Mouse (Mus musculus): ENCODE data around the gene Lamc2. TPM values are rescaled to one million over a fixed set of nuclear protein-coding genes. Genes with fewer than 3 reads are reported as not detected.
"Not testable (repeated sequence)": the region's sequence is repeated elsewhere in the genome, so short reads cannot be mapped to it uniquely, and the experiment has no call there.

The Lamc2 gene
- total RNA-seq, 2 experiments from 2014 or later = 7.4 to 8.7 TPM

- peak; percentile 37 to 45 for DNase-seq (ENCODE audit: low spot score in 2 of 2)
- intact Hi-C loops (cut with DNase I) = loop anchor here (2.0 kb wide), 1 partner anchor 285 kb away; no protein-coding TSS in a partner anchor
Observed at GRCm38 (mm10) chr1:153101327-153101880, 84.8 kb downstream of the Lamc2 start.

GRCm38 (mm10) chr1:153100912-153101311, 85.3 kb downstream of the Lamc2 start:
- DNase-seq (ENCODE audit: low spot score in 2 of 2) = no peak
- intact Hi-C loops (cut with DNase I) = loop anchor here (2.0 kb wide), 1 partner anchor 286 kb away; no protein-coding TSS in a partner anchor

DNA sequence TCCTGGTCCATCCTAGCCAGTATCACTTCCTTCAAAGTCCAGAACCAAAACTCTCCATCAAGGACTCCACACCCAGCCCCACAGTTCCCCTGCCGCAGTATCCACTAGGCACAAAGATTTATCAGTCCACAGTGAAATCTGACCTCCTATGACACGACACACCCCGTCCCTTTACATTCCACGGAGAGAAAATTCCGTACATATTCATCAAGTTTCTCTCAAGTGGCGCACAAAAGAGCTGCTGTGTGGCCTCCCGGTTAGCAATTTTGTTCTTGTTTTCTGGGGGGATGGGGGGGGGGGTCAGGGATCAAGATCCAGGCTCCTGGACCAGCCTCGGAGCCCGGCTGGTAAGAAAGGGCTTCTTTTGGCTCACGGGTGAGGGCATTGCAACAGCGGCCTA, 87.7 kb downstream of the Lamc2 start:
- intact Hi-C loops (cut with DNase I) = no loop called here
- no peak for DNase-seq (ENCODE audit: low spot score in 2 of 2)

DNA sequence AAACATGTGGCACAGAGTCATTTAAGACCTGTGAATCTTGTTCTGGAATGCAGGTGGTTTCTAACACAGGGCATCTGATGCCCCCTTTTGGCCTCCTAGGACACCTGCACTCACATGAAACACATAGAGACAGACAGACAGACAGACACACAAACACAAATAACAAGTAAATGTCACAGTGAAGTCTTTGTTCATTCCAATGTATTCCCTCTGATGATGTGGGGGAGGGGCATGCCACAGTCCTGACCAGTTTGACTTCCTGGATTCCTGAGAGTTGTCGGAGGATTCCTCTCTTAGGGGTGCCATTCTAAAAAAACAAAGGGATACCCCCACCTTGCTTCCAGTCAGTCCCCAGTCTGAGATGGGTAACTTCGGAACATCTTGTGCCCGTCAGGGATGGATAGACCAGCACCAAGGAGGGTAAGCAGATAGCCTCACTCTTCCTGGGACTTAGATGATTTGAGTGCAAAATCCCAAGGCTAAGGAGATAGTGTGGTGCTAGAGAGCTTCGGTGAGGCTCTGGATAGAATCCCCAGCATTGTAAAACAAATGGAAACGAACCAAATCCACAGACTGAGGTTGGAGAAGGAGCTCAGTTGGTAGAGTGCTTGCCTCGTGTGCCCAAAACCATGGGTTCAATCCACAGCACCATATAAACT, 89.1 kb downstream of the Lamc2 start:
- no peak for DNase-seq (ENCODE audit: low spot score in 2 of 2)
- intact Hi-C loops (cut with DNase I) = no loop called here

GRCm38 (mm10) chr1:153095826-153096727, 90.2 kb downstream of the Lamc2 start:
- intact Hi-C loops (cut with DNase I) = no loop called here
- DNase-seq (ENCODE audit: low spot score in 2 of 2) = no peak

- DNase-seq (ENCODE audit: low spot score in 2 of 2) = no peak
- intact Hi-C loops (cut with DNase I) = no loop called here
Observed at GRCm38 (mm10) chr1:153095328-153095727, 90.9 kb downstream of the Lamc2 start.

DNA sequence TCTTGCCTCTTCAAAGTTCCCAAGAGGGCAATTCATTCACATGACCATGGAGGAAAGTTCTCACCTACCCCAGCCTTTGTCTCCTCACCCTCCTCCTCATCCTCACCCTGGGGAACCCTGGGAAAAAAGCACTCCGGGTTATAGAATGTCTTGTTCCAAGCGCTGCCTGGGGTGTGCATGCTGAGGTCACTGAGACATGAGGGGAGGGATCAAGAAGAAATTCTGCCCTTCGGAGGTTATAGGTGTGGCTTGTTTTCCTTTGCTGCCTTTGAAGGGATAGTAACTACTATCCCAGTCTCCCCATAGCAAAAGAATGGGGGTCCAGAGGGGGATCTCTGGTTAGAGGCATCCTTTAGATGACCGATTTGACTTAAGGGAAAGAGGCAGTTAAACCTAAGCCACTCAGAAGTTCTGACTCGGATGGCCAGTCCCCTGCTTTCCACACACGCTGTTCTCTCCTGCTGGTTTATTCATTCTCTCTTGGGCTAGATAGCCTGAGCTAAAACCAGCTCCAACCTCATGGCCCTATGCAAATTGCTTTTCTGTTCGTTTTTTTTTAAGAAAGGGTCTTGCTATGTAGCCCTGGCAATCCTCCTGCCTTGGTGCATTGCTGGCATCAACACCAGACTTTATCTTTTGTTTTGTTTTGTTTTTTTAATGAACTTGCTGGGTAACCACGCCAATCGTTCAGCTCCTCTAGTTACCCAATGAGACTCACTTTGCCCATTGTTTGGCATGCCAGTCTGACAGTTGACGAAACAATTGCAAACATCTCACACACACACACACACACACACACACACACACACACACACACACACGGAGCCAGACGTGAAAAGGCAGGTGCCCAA, 91.8 kb downstream of the Lamc2 start:
- DNase-seq (ENCODE audit: low spot score in 2 of 2) = no peak
- intact Hi-C loops (cut with DNase I) = no loop called here

GRCm38 (mm10) chr1:153093581-153093980, 92.7 kb downstream of the Lamc2 start:
- no peak for DNase-seq (ENCODE audit: low spot score in 2 of 2)
- intact Hi-C loops (cut with DNase I) = no loop called here

GRCm38 (mm10) chr1:153093172-153093571, 93.1 kb downstream of the Lamc2 start:
- intact Hi-C loops (cut with DNase I) = no loop called here
- no peak for DNase-seq (ENCODE audit: low spot score in 2 of 2)

GRCm38 (mm10) chr1:153092237-153092975, 93.8 kb downstream of the Lamc2 start:
- DNase-seq (ENCODE audit: low spot score in 2 of 2) = peak; percentile 66 to 77
- intact Hi-C loops (cut with DNase I) = no loop called here

DNA sequence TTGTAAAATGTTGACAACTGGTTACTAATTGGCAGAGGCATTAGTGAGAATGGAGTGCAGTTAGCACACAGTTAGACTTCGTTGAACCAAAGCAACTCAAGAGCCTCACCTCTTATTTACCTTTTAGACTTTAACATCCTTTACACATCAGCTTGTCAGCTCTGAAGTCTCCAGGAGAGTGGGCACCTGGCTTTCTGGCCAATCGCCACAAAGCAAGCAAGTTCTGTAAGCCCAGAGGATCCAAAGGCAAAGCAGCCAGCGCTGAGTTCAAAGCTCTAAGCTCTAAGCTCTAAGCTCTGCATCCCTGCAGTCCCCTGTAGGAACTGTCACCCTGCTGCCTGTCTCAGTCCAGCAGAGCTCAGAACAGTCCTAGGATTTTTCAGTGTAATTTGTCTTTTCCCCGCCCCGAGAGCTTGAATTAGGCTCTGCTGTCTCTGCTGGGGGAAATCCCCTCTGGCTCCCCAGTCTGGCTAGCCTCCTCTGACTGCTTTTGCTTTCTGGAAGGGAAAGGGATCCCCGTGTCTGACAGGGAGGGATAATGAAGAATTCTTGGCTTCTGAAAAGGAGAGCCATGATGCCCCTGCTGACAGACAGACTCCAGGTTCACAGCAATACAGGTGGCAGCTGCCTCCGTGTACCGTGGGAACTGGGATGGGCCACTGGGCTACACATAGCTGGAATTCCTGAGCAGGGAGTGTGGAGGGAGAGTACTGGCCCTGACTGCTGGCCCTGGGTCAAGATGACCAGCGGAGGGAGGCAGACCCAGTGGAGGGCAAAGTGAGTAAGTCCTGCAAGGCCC, 94.6 kb downstream of the Lamc2 start:
- intact Hi-C loops (cut with DNase I) = loop anchor here (2.0 kb wide), 1 partner anchor 43 kb away; no protein-coding TSS in a partner anchor
- no peak for DNase-seq (ENCODE audit: low spot score in 2 of 2)

- no peak for DNase-seq (ENCODE audit: low spot score in 2 of 2)
- intact Hi-C loops (cut with DNase I) = loop anchor here (2.0 kb wide), 1 partner anchor 42 kb away; no protein-coding TSS in a partner anchor
Observed at GRCm38 (mm10) chr1:153090807-153091206, 95.4 kb downstream of the Lamc2 start.

- no peak for DNase-seq (ENCODE audit: low spot score in 2 of 2)
- intact Hi-C loops (cut with DNase I) = loop anchor here (2.0 kb wide), 1 partner anchor 41 kb away; no protein-coding TSS in a partner anchor
Observed at GRCm38 (mm10) chr1:153090081-153090480, 96.2 kb downstream of the Lamc2 start.

DNA sequence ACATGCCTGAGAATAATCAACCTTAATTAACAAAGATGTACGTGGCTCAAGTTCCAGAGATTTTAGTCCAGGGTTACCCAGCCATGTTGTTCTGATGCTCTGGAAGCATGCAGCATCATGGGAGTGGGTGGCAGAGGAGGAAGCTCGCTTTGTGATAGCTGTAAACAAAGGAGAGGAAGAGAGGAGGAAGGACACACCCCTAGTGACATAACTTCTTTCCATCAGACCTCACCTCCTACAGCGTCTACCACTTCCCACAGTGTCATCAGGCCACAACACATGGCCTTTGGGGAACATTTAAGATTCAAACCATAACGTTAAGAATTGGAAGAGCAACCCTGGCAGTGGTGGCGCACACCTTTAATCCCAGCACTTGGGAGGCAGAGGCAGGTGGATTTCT, 98.5 kb downstream of the Lamc2 start:
- intact Hi-C loops (cut with DNase I) = no loop called here
- no peak for DNase-seq (ENCODE audit: low spot score in 2 of 2)

GRCm38 (mm10) chr1:153085198-153085597, 101.0 kb downstream of the Lamc2 start:
- intact Hi-C loops (cut with DNase I) = no loop called here
- no peak for DNase-seq (ENCODE audit: low spot score in 2 of 2)

DNA sequence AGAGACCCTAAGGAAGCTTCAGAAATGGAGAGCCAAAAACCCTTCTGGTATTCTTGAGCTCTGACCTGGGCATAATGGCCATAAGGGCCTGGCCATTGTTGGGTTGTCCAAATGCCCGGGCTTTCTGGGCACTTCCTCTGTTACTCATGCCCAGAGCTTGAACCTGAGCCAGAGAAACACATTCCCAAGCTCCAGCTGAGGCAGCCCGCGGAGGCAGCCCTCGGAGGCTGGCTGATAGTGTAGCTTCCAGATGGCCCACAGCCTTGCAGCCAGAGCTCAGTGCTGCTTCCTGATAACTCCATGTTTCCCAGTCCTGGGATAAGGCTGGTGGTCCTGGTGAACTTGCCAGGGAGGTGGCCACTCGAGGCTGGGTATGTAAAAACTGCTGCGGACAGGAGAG, 102.1 kb downstream of the Lamc2 start:
- peak in 1 of 2 experiments; percentile 63 for DNase-seq (ENCODE audit: low spot score in 2 of 2)
- intact Hi-C loops (cut with DNase I) = no loop called here

- DNase-seq (ENCODE audit: low spot score in 2 of 2); intact Hi-C loops (cut with DNase I): not testable (repeated sequence)
Observed at GRCm38 (mm10) chr1:153083233-153083632, 103.0 kb downstream of the Lamc2 start.

GRCm38 (mm10) chr1:153075955-153076354, 110.3 kb downstream of the Lamc2 start:
- no peak for DNase-seq (ENCODE audit: low spot score in 2 of 2)
- intact Hi-C loops (cut with DNase I) = no loop called here
